Mouse (Mus musculus) kidney, embryonic 16.5 days (tissue): ENCODE data around the gene Gtf2ird1. TPM values are rescaled to one million over a fixed set of nuclear protein-coding genes. Genes with fewer than 3 reads are reported as not detected.
A peak's percentile ranks its signal among the peaks of the same experiment; 100 is the strongest.
"Not testable (repeated sequence)": the region's sequence is repeated elsewhere in the genome, so short reads cannot be mapped to it uniquely, and the experiment has no call there.

ENCODE experiments used
- ATAC-seq: fragments of 200-750 bp; cut with Nextera tagmentation; 2 replicates; pipeline ENCODE4 v1.8.0; 2017; ENCODE audit warnings: moderate TSS enrichment; ENCODE audit not compliant: low FRiP score, low TSS enrichment
- H3K27ac ChIP-seq: fragments of 300-500 bp; sonication (generic); 2 replicates; pipeline ENCODE4 v1.5.1; 2014; ENCODE audit warnings: low read length
- H3K27me3 ChIP-seq: fragments of 300-500 bp; sonication (generic); 2 replicates; pipeline ENCODE4 v1.6.1; 2014; ENCODE audit warnings: low read length, control low read depth, mixed read lengths; ENCODE audit not compliant: insufficient read depth
- H3K36me3 ChIP-seq: fragments of 300-500 bp; sonication (generic); 2 replicates; pipeline ENCODE4 v1.6.1; 2014; ENCODE audit warnings: low read length, control low read depth, mixed read lengths; ENCODE audit not compliant: insufficient read depth
- H3K4me1 ChIP-seq: fragments of 300-500 bp; sonication (generic); 2 replicates; pipeline ENCODE4 v1.6.1; 2014; ENCODE audit warnings: low read length, control low read depth, mixed read lengths; ENCODE audit not compliant: insufficient read depth
- H3K4me2 ChIP-seq: fragments of 300-500 bp; sonication (generic); replicated peaks from 2 replicates; pipeline ENCODE4 v1.6.1; 2014; ENCODE audit warnings: low read depth, low read length
- H3K4me3 ChIP-seq: fragments of 300-500 bp; sonication (generic); 2 replicates; pipeline ENCODE4 v1.5.1; 2014; ENCODE audit warnings: mild to moderate bottlenecking, low read length
- H3K9ac ChIP-seq: fragments of 300-500 bp; sonication (generic); replicated peaks from 2 replicates; pipeline ENCODE4 v1.6.1; 2014; ENCODE audit warnings: low read length
- H3K9me3 ChIP-seq: fragments of 300-500 bp; sonication (generic); 2 replicates; pipeline ENCODE4 v1.6.1; 2016; ENCODE audit warnings: low read length, control low read depth
- WGBS: fragments of 180-500 bp; shearing (Covaris S2); extraction: QIAGEN DNeasy Blood & Tissue Kit; methylation state at CpG from one replicate; pipeline ENCODE4 v1.1.7; 2014; 5-methylcytosine and 5-hydroxymethylcytosine counted together
- polyA plus RNA-seq: library from polyadenylated mRNA; unstranded; fragments of >200 nt; fragmentation: Nextera tagmentation; extraction: Ambion mirVana; gene quantifications from 2 replicates; pipeline ENCODE4 v1.2.1, GENCODE M21; 2015

Gtf2ird1 gene
- polyA plus RNA-seq, 1 experiment from 2014 or later: 73.8 TPM

GRCm38 (mm10) chr5:134344076-134344475 lies 112.4 kb downstream of the Gtf2ird1 start:
- no peaks in the 10 kb centered on the region for H3K36me3 ChIP-seq
- H3K9me3 ChIP-seq: no peaks in the 10 kb centered on the region
- no peak overlapping the region for H3K4me2 ChIP-seq
- no peak overlapping the region for H3K4me3 ChIP-seq
- no peak overlapping the region for H3K27ac ChIP-seq
- no peak overlapping the region for H3K9ac ChIP-seq
- 82% methylated on average over 8 of the region's 8 CpGs for WGBS
- no peak for ATAC-seq
- H3K4me1 ChIP-seq: no peaks in the 10 kb centered on the region; the same call in 1 of the 2 replicates
- no peaks in the 10 kb centered on the region for H3K27me3 ChIP-seq

GRCm38 (mm10) chr5:134343530-134343929 lies 113.0 kb downstream of the Gtf2ird1 start:
- not testable (repeated sequence) for H3K9me3 ChIP-seq, H3K27ac ChIP-seq, H3K4me1 ChIP-seq, H3K36me3 ChIP-seq, H3K4me3 ChIP-seq, H3K27me3 ChIP-seq, ATAC-seq, H3K4me2 ChIP-seq, H3K9ac ChIP-seq
- 94% methylated on average over 3 of the region's 4 CpGs for WGBS

- ATAC-seq: peak; percentile 73
Measured at GRCm38 (mm10) chr5:134342503-134343205, 113.9 kb downstream of the Gtf2ird1 start.

GRCm38 (mm10) chr5:134341721-134342120 lies 114.8 kb downstream of the Gtf2ird1 start:
- Histone ChIP-seq H3K4me2 (no peak overlapping the region), H3K9me3 (no peaks in the 10 kb centered on the region), H3K27me3 (no peaks in the 10 kb centered on the region), H3K27ac (no peak overlapping the region), H3K9ac (no peak overlapping the region), H3K4me1 (no peaks in the 10 kb centered on the region; the same call in 1 of the 2 replicates), H3K36me3 (no peaks in the 10 kb centered on the region), H3K4me3 (no peak overlapping the region)
- 93% methylated on average over 5 of the region's 5 CpGs for WGBS
- no peak for ATAC-seq

More at GRCm38 (mm10) chr5:134342503-134343205, 113.9 kb downstream of the Gtf2ird1 start:
- H3K27me3 ChIP-seq: no peaks in the 10 kb centered on the region
- 0 out of 2 replicates have a peak overlapping the region, but pooled peaks have one; percentile 23 for H3K4me2 ChIP-seq
- H3K4me1 ChIP-seq: no peaks in the 10 kb centered on the region; the same call in 1 of the 2 replicates
- H3K4me3 ChIP-seq: no peak overlapping the region
- H3K9me3 ChIP-seq: no peaks in the 10 kb centered on the region
- no peaks in the 10 kb centered on the region for H3K36me3 ChIP-seq
- no peak overlapping the region for H3K9ac ChIP-seq
- peak overlapping the region; percentile 69; the same call in 1 of the 2 replicates for H3K27ac ChIP-seq
- 64% methylated on average over 18 of the region's 18 CpGs for WGBS

- 62% methylated on average over 10 of the region's 10 CpGs for WGBS
- Histone ChIP-seq H3K4me2 (no peak overlapping the region), H3K4me3 (no peak overlapping the region), H3K36me3 (no peaks in the 10 kb centered on the region), H3K27me3 (no peaks in the 10 kb centered on the region), H3K9ac (no peak overlapping the region), H3K4me1 (no peaks in the 10 kb centered on the region; the same call in 1 of the 2 replicates), H3K9me3 (no peaks in the 10 kb centered on the region), H3K27ac (no peak overlapping the region)
- no peak for ATAC-seq
Measured at GRCm38 (mm10) chr5:134341321-134341720, 115.2 kb downstream of the Gtf2ird1 start.

GRCm38 (mm10) chr5:134340101-134340522 lies 116.4 kb downstream of the Gtf2ird1 start:
- Histone ChIP-seq H3K4me1 (no peaks in the 10 kb centered on the region; the same call in 1 of the 2 replicates), H3K4me3 (no peak overlapping the region), H3K27ac (no peak overlapping the region), H3K36me3 (no peaks in the 10 kb centered on the region), H3K27me3 (no peaks in the 10 kb centered on the region), H3K4me2 (no peak overlapping the region), H3K9ac (no peak overlapping the region), H3K9me3 (no peaks in the 10 kb centered on the region)
- 23% methylated on average over 6 of the region's 6 CpGs for WGBS
- peak; percentile 41; the same call in 1 of the 2 replicates for ATAC-seq

- not testable (repeated sequence) for H3K27ac ChIP-seq, H3K27me3 ChIP-seq, H3K4me1 ChIP-seq, H3K9me3 ChIP-seq, H3K4me2 ChIP-seq, H3K4me3 ChIP-seq, ATAC-seq, H3K9ac ChIP-seq, H3K36me3 ChIP-seq
- 73% methylated on average over 2 of the region's 2 CpGs for whole genome bisulfite sequencing
Measured at GRCm38 (mm10) chr5:134337012-134337411, 119.5 kb downstream of the Gtf2ird1 start.

GRCm38 (mm10) chr5:134332743-134333142 lies 123.8 kb downstream of the Gtf2ird1 start:
- H3K9me3 ChIP-seq: no peaks in the 10 kb centered on the region
- no peak overlapping the region for H3K4me3 ChIP-seq
- H3K4me1 ChIP-seq: 0 out of 2 replicates have a peak, but pooled peaks cover 3% of the 10 kb centered on the region
- 32% methylated on average over 8 of the region's 8 CpGs for WGBS
- no peaks in the 10 kb centered on the region for H3K27me3 ChIP-seq
- ATAC-seq: peak; percentile 15; the same call in 1 of the 2 replicates
- H3K27ac ChIP-seq: peak overlapping the region; percentile 69
- no peak overlapping the region; the same call in 1 of the 2 replicates for H3K9ac ChIP-seq
- H3K4me2 ChIP-seq: no peak overlapping the region
- H3K36me3 ChIP-seq: no peaks in the 10 kb centered on the region

GRCm38 (mm10) chr5:134330082-134330481 lies 126.4 kb downstream of the Gtf2ird1 start:
- Histone ChIP-seq H3K4me1 (peaks cover 12% of the 10 kb centered on the region; the same call in 1 of the 2 replicates), H3K27me3 (no peaks in the 10 kb centered on the region), H3K9ac (no peak overlapping the region), H3K4me2 (no peak overlapping the region), H3K36me3 (no peaks in the 10 kb centered on the region), H3K27ac (no peak overlapping the region), H3K4me3 (no peak overlapping the region), H3K9me3 (no peaks in the 10 kb centered on the region)
- 85% methylated on average over 2 of the region's 2 CpGs for WGBS
- no peak for ATAC-seq

- H3K27me3 ChIP-seq: no peaks in the 10 kb centered on the region
- no peak overlapping the region for H3K9ac ChIP-seq
- no peaks in the 10 kb centered on the region for H3K9me3 ChIP-seq
- no peaks in the 10 kb centered on the region for H3K36me3 ChIP-seq
- peaks cover 12% of the 10 kb centered on the region; the same call in 1 of the 2 replicates for H3K4me1 ChIP-seq
- no peak for ATAC-seq
- no peak overlapping the region for H3K27ac ChIP-seq
- H3K4me3 ChIP-seq: no peak overlapping the region
- no peak overlapping the region for H3K4me2 ChIP-seq
- 62% methylated on average over 4 of the region's 4 CpGs for WGBS
Measured at GRCm38 (mm10) chr5:134329311-134329710, 127.2 kb downstream of the Gtf2ird1 start.
